Mouse (Mus musculus) bone marrow macrophage, adult 2 months (primary cell): ENCODE data around the gene Mob3b. TPM values are rescaled to one million over a fixed set of nuclear protein-coding genes. Genes with fewer than 3 reads are reported as not detected.

Source experiments
- H3K27ac ChIP-seq: 2 replicates; pipeline ENCODE4 v1.5.1; 2012; ENCODE audit warnings: low read depth, low read length; ENCODE audit not compliant: insufficient read depth
- H3K4me1 ChIP-seq: 2 replicates; pipeline ENCODE4 v1.6.1; 2012; ENCODE audit warnings: low read length; ENCODE audit not compliant: control insufficient read depth, insufficient read depth
- H3K4me3 ChIP-seq: 2 replicates; pipeline ENCODE4 v1.5.1; 2012; ENCODE audit warnings: mild to moderate bottlenecking, low read length, moderate library complexity; ENCODE audit not compliant: insufficient read depth
- CTCF ChIP-seq: IDR thresholded peaks from 2 replicates; pipeline ENCODE4 v1.5.1; 2012; ENCODE audit warnings: low read depth, mild to moderate bottlenecking, low read length, moderate library complexity
- POLR2A ChIP-seq: IDR thresholded peaks from 2 replicates; pipeline ENCODE4 v1.6.1; 2012; ENCODE audit warnings: mild to moderate bottlenecking, low read depth, low read length, borderline replicate concordance
- polyA plus RNA-seq: library from polyadenylated mRNA; stranded (reverse); fragments of >200 nt; gene quantifications from 2 replicates; pipeline ENCODE4 v1.2.4, GENCODE M21; 2012; ENCODE audit not compliant: missing spikeins, insufficient read depth, insufficient read length

Mob3b gene
- polyA plus RNA-seq, 1 experiment = 11.4 TPM

GRCm38 (mm10) chr4:35133411-35133810 lies 23.9 kb downstream of the Mob3b start:
- H3K4me1 ChIP-seq = peaks cover 31% of the 10 kb centered on the region
- TF ChIP-seq CTCF (no peak), POLR2A (no peak)
- no peak overlapping the region for H3K27ac ChIP-seq
- no peak overlapping the region for H3K4me3 ChIP-seq

- TF ChIP-seq POLR2A = no peak
- no peak for TF ChIP-seq CTCF
- Histone ChIP-seq H3K4me1 (peaks cover 20% of the 10 kb centered on the region), H3K27ac (peak overlapping the region; percentile 44), H3K4me3 (no peak overlapping the region)
Observed at GRCm38 (mm10) chr4:35131592-35131991, 25.7 kb downstream of the Mob3b start.

GRCm38 (mm10) chr4:35130411-35130948 lies 26.8 kb downstream of the Mob3b start:
- H3K4me3 ChIP-seq = peak overlapping the region; percentile 30; the same call in 1 of the 2 replicates

GRCm38 (mm10) chr4:35127759-35128158 lies 29.5 kb downstream of the Mob3b start:
- peaks cover 20% of the 10 kb centered on the region for H3K4me1 ChIP-seq
- no peak overlapping the region for H3K27ac ChIP-seq
- H3K4me3 ChIP-seq = no peak overlapping the region
- TF ChIP-seq CTCF (no peak), POLR2A (no peak)

More at GRCm38 (mm10) chr4:35130411-35130948, 26.8 kb downstream of the Mob3b start:
- Histone ChIP-seq H3K4me1 (peaks cover 20% of the 10 kb centered on the region), H3K27ac (peak overlapping the region; percentile 69)
- TF ChIP-seq POLR2A (no peak), CTCF (no peak)

- TF ChIP-seq POLR2A (no peak), CTCF (no peak)
- H3K4me3 ChIP-seq = no peak overlapping the region
- H3K4me1 ChIP-seq = peaks cover 16% of the 10 kb centered on the region
- no peak overlapping the region for H3K27ac ChIP-seq
Observed at GRCm38 (mm10) chr4:35126776-35127175, 30.5 kb downstream of the Mob3b start.

GRCm38 (mm10) chr4:35125299-35125777 lies 31.9 kb downstream of the Mob3b start:
- no peak overlapping the region for H3K27ac ChIP-seq
- H3K4me3 ChIP-seq = no peak overlapping the region
- no peak for TF ChIP-seq POLR2A
- TF ChIP-seq CTCF = no peak
- peaks cover 20% of the 10 kb centered on the region for H3K4me1 ChIP-seq

GRCm38 (mm10) chr4:35124027-35124426 lies 33.3 kb downstream of the Mob3b start:
- Histone ChIP-seq H3K27ac (no peak overlapping the region), H3K4me1 (peaks cover 14% of the 10 kb centered on the region), H3K4me3 (no peak overlapping the region)
- TF ChIP-seq CTCF (no peak), POLR2A (no peak)

- Histone ChIP-seq H3K4me3 (no peak overlapping the region), H3K4me1 (peaks cover 14% of the 10 kb centered on the region), H3K27ac (no peak overlapping the region)
- TF ChIP-seq CTCF = no peak
- no peak for TF ChIP-seq POLR2A
Observed at GRCm38 (mm10) chr4:35123087-35123486, 34.2 kb downstream of the Mob3b start.

- Histone ChIP-seq H3K27ac (no peak overlapping the region), H3K4me1 (peaks cover 14% of the 10 kb centered on the region), H3K4me3 (no peak overlapping the region)
- TF ChIP-seq POLR2A (no peak), CTCF (no peak)
Observed at GRCm38 (mm10) chr4:35121060-35121459, 36.2 kb downstream of the Mob3b start.

GRCm38 (mm10) chr4:35120575-35120974 lies 36.7 kb downstream of the Mob3b start:
- H3K4me1 ChIP-seq = peaks cover 14% of the 10 kb centered on the region

More at GRCm38 (mm10) chr4:35120575-35120974, 36.7 kb downstream of the Mob3b start:
- Histone ChIP-seq H3K27ac (no peak overlapping the region), H3K4me3 (no peak overlapping the region)
- no peak for TF ChIP-seq POLR2A
- no peak for TF ChIP-seq CTCF
